Mouse (Mus musculus): ENCODE results near the gene Shroom1. TPM values are rescaled to one million over a fixed set of nuclear protein-coding genes. Genes with fewer than 3 reads are reported as not detected.

Gene Shroom1
- total and polyA plus RNA-seq, 2 experiments from 2014 or later: 3.4 to 10.9 TPM

DNA sequence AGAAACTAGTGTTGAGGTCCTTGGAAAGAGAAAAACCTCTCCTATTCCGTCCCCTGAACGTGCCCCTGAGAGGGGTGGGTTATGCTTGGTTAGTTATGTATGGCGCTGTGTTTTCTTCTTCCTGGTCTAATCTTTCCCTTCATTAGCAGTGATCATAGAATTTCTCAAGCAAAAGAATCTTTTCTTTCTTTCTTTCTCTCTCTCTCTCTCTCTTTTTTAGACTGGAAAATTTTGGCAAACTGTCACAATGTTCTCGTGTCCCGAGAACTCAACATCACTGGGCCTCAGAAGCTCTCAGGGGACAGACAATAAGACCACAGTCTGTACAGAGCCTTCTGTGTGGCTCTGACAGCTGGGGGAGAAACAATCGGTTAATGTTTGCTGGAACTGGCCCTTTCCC, 38.4 kb downstream of the Shroom1 start:
- no peak overlapping the region for H3K9ac ChIP-seq (replicated peaks; ENCODE audit: low read length, poor library complexity, severe bottlenecking)
- no peak overlapping the region for H3K4me2 ChIP-seq (ENCODE audit: low read depth, low read length, poor library complexity, severe bottlenecking)
- H3K9me3 ChIP-seq (ENCODE audit: low read length): no peaks in the 10 kb centered on the region
- no peaks in the 10 kb centered on the region for H3K36me3 ChIP-seq (ENCODE audit: insufficient read depth, low read length)
- no peaks in the 10 kb centered on the region for H3K4me1 ChIP-seq (ENCODE audit: insufficient read depth, low read length)
- peaks cover 5% of the 10 kb centered on the region; the same call in 1 of the 2 replicates for H3K27me3 ChIP-seq (ENCODE audit: insufficient read depth, low read length)
- H3K27ac ChIP-seq (ENCODE audit: low read depth, low read length): no peak overlapping the region
- TF ChIP-seq CTCF (IDR thresholded peaks at IDR 0.05): no peak
- no peak overlapping the region for H3K4me3 ChIP-seq (ENCODE audit: low read depth, low read length)
- ATAC-seq (ENCODE audit: low FRiP score): no peak
- 20% methylated on average over 6 of the region's 6 CpGs for whole genome bisulfite sequencing
- peak; percentile 70 for DNase-seq (ENCODE audit: low spot score)

- no peak overlapping the region for H3K27ac ChIP-seq (ENCODE audit: low read depth, low read length)
- H3K9ac ChIP-seq (replicated peaks; ENCODE audit: low read length, poor library complexity, severe bottlenecking): no peak overlapping the region
- no peak for TF ChIP-seq CTCF (IDR thresholded peaks at IDR 0.05)
- no peak overlapping the region for H3K4me3 ChIP-seq (ENCODE audit: low read depth, low read length)
- no peak overlapping the region for H3K4me2 ChIP-seq (ENCODE audit: low read depth, low read length, poor library complexity, severe bottlenecking)
- 64% methylated on average over 6 of the region's 6 CpGs for WGBS
- H3K27me3 ChIP-seq (ENCODE audit: insufficient read depth, low read length): peaks cover 8% of the 10 kb centered on the region; the same call in 1 of the 2 replicates
- ATAC-seq (ENCODE audit: low FRiP score) (no peak), DNase-seq (ENCODE audit: low spot score) (no peak)
- H3K36me3 ChIP-seq (ENCODE audit: insufficient read depth, low read length): no peaks in the 10 kb centered on the region
- no peaks in the 10 kb centered on the region for H3K4me1 ChIP-seq (ENCODE audit: insufficient read depth, low read length)
- no peaks in the 10 kb centered on the region for H3K9me3 ChIP-seq (ENCODE audit: low read length)
Observed at GRCm38 (mm10) chr11:53496946-53497345, 39.9 kb downstream of the Shroom1 start.

DNA sequence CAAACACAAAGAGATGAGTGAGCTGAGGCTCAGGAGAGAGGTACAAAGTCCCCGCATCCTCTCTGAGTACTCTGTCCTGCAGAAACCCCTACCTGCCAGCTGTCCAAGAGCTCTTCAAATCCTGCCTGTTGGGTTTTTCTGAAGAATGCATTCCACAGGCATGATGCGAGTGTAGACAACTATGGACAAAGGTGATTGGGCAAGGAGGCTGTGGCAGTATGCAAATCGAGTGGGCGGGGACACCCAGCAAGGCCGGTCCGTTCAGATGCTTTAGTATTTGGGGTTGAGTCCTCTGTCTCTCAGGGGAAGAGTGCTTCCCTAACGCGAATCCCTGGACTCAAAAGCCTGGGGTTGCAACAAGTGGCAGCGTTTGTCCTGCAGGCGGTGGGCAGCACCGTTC, 43.6 kb downstream of the Shroom1 start:
- WGBS: 13% methylated on average over 11 of the region's 11 CpGs
- H3K4me2 ChIP-seq (ENCODE audit: low read depth, low read length, poor library complexity, severe bottlenecking): no peak overlapping the region
- DNase-seq (ENCODE audit: low spot score) (no peak), ATAC-seq (ENCODE audit: low FRiP score) (no peak)
- TF ChIP-seq CTCF (IDR thresholded peaks at IDR 0.05): no peak
- H3K4me3 ChIP-seq (ENCODE audit: low read depth, low read length): no peak overlapping the region
- H3K36me3 ChIP-seq (ENCODE audit: insufficient read depth, low read length): no peaks in the 10 kb centered on the region
- no peak overlapping the region for H3K27ac ChIP-seq (ENCODE audit: low read depth, low read length)
- H3K4me1 ChIP-seq (ENCODE audit: insufficient read depth, low read length): no peaks in the 10 kb centered on the region
- no peaks in the 10 kb centered on the region for H3K9me3 ChIP-seq (ENCODE audit: low read length)
- peaks cover 8% of the 10 kb centered on the region; the same call in 1 of the 2 replicates for H3K27me3 ChIP-seq (ENCODE audit: insufficient read depth, low read length)
- H3K9ac ChIP-seq (replicated peaks; ENCODE audit: low read length, poor library complexity, severe bottlenecking): no peak overlapping the region

GRCm38 (mm10) chr11:53502039-53502765, 45.2 kb downstream of the Shroom1 start:
- H3K27ac ChIP-seq (ENCODE audit: low read depth, low read length): no peak overlapping the region
- TF ChIP-seq CTCF (IDR thresholded peaks at IDR 0.05): peak; percentile 33; the same call in 1 of the 2 replicates
- H3K36me3 ChIP-seq (ENCODE audit: insufficient read depth, low read length): no peaks in the 10 kb centered on the region
- no peak overlapping the region for H3K4me3 ChIP-seq (ENCODE audit: low read depth, low read length)
- H3K27me3 ChIP-seq (ENCODE audit: insufficient read depth, low read length): peaks cover 8% of the 10 kb centered on the region; the same call in 1 of the 2 replicates
- H3K9ac ChIP-seq (replicated peaks; ENCODE audit: low read length, poor library complexity, severe bottlenecking): no peak overlapping the region
- 83% methylated on average over 8 of the region's 8 CpGs for WGBS
- H3K4me1 ChIP-seq (ENCODE audit: insufficient read depth, low read length): no peaks in the 10 kb centered on the region
- ATAC-seq (ENCODE audit: low FRiP score) (no peak), DNase-seq (ENCODE audit: low spot score) (no peak)
- no peaks in the 10 kb centered on the region for H3K9me3 ChIP-seq (ENCODE audit: low read length)
- H3K4me2 ChIP-seq (ENCODE audit: low read depth, low read length, poor library complexity, severe bottlenecking): no peak overlapping the region

- no peaks in the 10 kb centered on the region for H3K4me1 ChIP-seq (ENCODE audit: insufficient read depth, low read length)
- no peaks in the 10 kb centered on the region for H3K36me3 ChIP-seq (ENCODE audit: insufficient read depth, low read length)
- H3K4me2 ChIP-seq (ENCODE audit: low read depth, low read length, poor library complexity, severe bottlenecking): no peak overlapping the region
- no peaks in the 10 kb centered on the region for H3K9me3 ChIP-seq (ENCODE audit: low read length)
- H3K9ac ChIP-seq (replicated peaks; ENCODE audit: low read length, poor library complexity, severe bottlenecking): no peak overlapping the region
- H3K27me3 ChIP-seq (ENCODE audit: insufficient read depth, low read length): peaks cover 8% of the 10 kb centered on the region; the same call in 1 of the 2 replicates
- DNase-seq (ENCODE audit: low spot score): no peak
- no peak overlapping the region for H3K27ac ChIP-seq (ENCODE audit: low read depth, low read length)
- no peak for TF ChIP-seq CTCF (IDR thresholded peaks at IDR 0.05)
- 86% methylated on average over 5 of the region's 5 CpGs for whole genome bisulfite sequencing
- H3K4me3 ChIP-seq (ENCODE audit: low read depth, low read length): no peak overlapping the region
- no peak for ATAC-seq (ENCODE audit: low FRiP score)
Observed at GRCm38 (mm10) chr11:53503738-53504137, 46.7 kb downstream of the Shroom1 start.

GRCm38 (mm10) chr11:53504376-53504775, 47.4 kb downstream of the Shroom1 start:
- DNase-seq (ENCODE audit: low spot score) (no peak), ATAC-seq (ENCODE audit: low FRiP score) (no peak)
- no peak for TF ChIP-seq CTCF (IDR thresholded peaks at IDR 0.05)
- Histone ChIP-seq H3K27me3 (ENCODE audit: insufficient read depth, low read length) (peaks cover 8% of the 10 kb centered on the region; the same call in 1 of the 2 replicates), H3K4me2 (ENCODE audit: low read depth, low read length, poor library complexity, severe bottlenecking) (no peak overlapping the region), H3K9ac (replicated peaks; ENCODE audit: low read length, poor library complexity, severe bottlenecking) (no peak overlapping the region), H3K27ac (ENCODE audit: low read depth, low read length) (no peak overlapping the region), H3K4me3 (ENCODE audit: low read depth, low read length) (no peak overlapping the region), H3K9me3 (ENCODE audit: low read length) (no peaks in the 10 kb centered on the region), H3K36me3 (ENCODE audit: insufficient read depth, low read length) (no peaks in the 10 kb centered on the region), H3K4me1 (ENCODE audit: insufficient read depth, low read length) (no peaks in the 10 kb centered on the region)
- WGBS: 92% methylated on average over 8 of the region's 8 CpGs
